Mouse (Mus musculus) myocyte (in vitro differentiated cells): ENCODE results near the gene Ndufv1. TPM values are rescaled to one million over a fixed set of nuclear protein-coding genes. Genes with fewer than 3 reads are reported as not detected.
A peak's percentile ranks its signal among the peaks of the same experiment; 100 is the strongest.

Experiments used
- H3K27me3 ChIP-seq: one replicate; pipeline ENCODE4 v1.6.1; 2011; ENCODE audit not compliant: control insufficient read depth, insufficient read depth, insufficient read length
- H3K36me3 ChIP-seq: one replicate; pipeline ENCODE4 v1.6.1; 2011; ENCODE audit not compliant: control insufficient read depth, insufficient read depth
- H3K4me2 ChIP-seq: one replicate; pipeline ENCODE4 v1.6.1; 2011; ENCODE audit warnings: low read depth, control low read depth
- H3K4me3 ChIP-seq: one replicate; pipeline ENCODE4 v1.5.1; 2011; ENCODE audit warnings: mild to moderate bottlenecking, control low read depth, moderate library complexity
- H3K79me2 ChIP-seq: one replicate; pipeline ENCODE4 v1.6.1; 2011; ENCODE audit not compliant: control insufficient read depth, insufficient read depth
- H3ac ChIP-seq: one replicate; pipeline ENCODE4 v1.6.1; 2011; ENCODE audit not compliant: control insufficient read depth, insufficient read length
- CEBPB ChIP-seq: IDR thresholded peaks from 2 replicates; pipeline ENCODE4 v1.6.1; 2011; ENCODE audit warnings: mild to moderate bottlenecking, moderate library complexity; ENCODE audit not compliant: poor library complexity, insufficient read depth, severe bottlenecking
- E2F4 ChIP-seq: IDR thresholded peaks from one replicate; pipeline ENCODE4 v1.6.1; 2011; ENCODE audit warnings: mild to moderate bottlenecking, control low read depth, moderate library complexity; ENCODE audit not compliant: insufficient read depth
- MAX ChIP-seq: IDR thresholded peaks from one replicate; pipeline ENCODE4 v1.6.1; 2011; ENCODE audit warnings: low read depth, mild to moderate bottlenecking, control low read depth
- MYOD1 ChIP-seq, 3 experiments: IDR thresholded peaks; one replicate each; pipeline ENCODE4 v1.6.1; 2011; ENCODE audit warnings: control low read depth in 2 of 3, low read depth in 2 of 3, mild to moderate bottlenecking in 2 of 3, moderate library complexity in 1 of 3; ENCODE audit not compliant: insufficient read length in 2 of 3, control insufficient read depth in 1 of 3
- MYOG ChIP-seq, 3 experiments: IDR thresholded peaks; one replicate each; pipeline ENCODE4 v1.6.1; 2011; ENCODE audit warnings: control low read depth in 2 of 3, low read depth in 2 of 3, mild to moderate bottlenecking in 2 of 3; ENCODE audit not compliant: insufficient read length in 2 of 3, control insufficient read depth in 1 of 3, insufficient read depth in 1 of 3
- POLR2A ChIP-seq: IDR thresholded peaks from one replicate; pipeline ENCODE4 v1.6.1; 2011; ENCODE audit warnings: low read depth, mild to moderate bottlenecking, control low read depth, moderate library complexity; ENCODE audit not compliant: insufficient read length
- POLR2AphosphoS2 ChIP-seq: IDR thresholded peaks from one replicate; pipeline ENCODE4 v1.6.1; 2011; ENCODE audit warnings: low read depth, control low read depth; ENCODE audit not compliant: insufficient read length
- REST ChIP-seq: IDR thresholded peaks from one replicate; pipeline ENCODE4 v1.6.1; 2011; ENCODE audit warnings: mild to moderate bottlenecking, control low read depth, moderate library complexity; ENCODE audit not compliant: insufficient read depth, insufficient read length
- SRF ChIP-seq: IDR thresholded peaks from one replicate; pipeline ENCODE4 v1.6.1; 2011; ENCODE audit warnings: low read depth; ENCODE audit not compliant: control insufficient read depth, insufficient read length
- TCF12 ChIP-seq: IDR thresholded peaks from one replicate; pipeline ENCODE4 v1.6.1; 2011; ENCODE audit warnings: mild to moderate bottlenecking, control low read depth; ENCODE audit not compliant: poor library complexity, insufficient read depth, severe bottlenecking
- TCF3 ChIP-seq: IDR thresholded peaks from one replicate; pipeline ENCODE4 v1.6.1; 2011; ENCODE audit warnings: low read depth, control low read depth; ENCODE audit not compliant: insufficient read length
- USF1 ChIP-seq: IDR thresholded peaks from one replicate; pipeline ENCODE4 v1.6.1; 2011; ENCODE audit warnings: low read depth, mild to moderate bottlenecking, control low read depth, moderate library complexity
- polyA plus RNA-seq: library from polyadenylated mRNA; unstranded; fragments of >200 nt; fragmentation: generic; extraction: Trizol; gene quantifications from one replicate; pipeline ENCODE4 v1.2.1, GENCODE M21; 2012; ENCODE audit warnings: missing spikeins

The Ndufv1 gene
- polyA plus RNA-seq, 1 experiment = 405 TPM

DNA sequence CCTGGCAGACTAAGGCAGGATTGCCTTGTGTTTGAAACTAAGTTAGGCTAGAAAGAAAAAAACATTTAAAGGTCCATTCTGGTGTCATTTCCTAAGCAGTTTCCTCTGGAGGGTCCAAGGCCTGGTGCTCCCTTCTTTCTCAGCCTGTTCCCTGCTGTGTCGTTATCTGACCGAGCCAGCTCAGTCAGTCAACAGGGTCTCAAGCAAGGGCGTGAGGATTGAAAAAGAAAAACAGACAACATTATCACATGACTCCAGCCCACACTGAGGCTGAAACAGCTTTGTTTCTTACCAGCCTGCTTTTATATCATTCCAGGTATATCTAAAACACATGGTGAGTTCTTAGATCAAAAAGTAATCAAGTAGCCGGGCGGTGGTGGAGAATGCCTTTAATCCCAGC, 3.0 kb upstream of the Ndufv1 start:
- TF ChIP-seq REST (no peak), MAX (no peak)

DNA sequence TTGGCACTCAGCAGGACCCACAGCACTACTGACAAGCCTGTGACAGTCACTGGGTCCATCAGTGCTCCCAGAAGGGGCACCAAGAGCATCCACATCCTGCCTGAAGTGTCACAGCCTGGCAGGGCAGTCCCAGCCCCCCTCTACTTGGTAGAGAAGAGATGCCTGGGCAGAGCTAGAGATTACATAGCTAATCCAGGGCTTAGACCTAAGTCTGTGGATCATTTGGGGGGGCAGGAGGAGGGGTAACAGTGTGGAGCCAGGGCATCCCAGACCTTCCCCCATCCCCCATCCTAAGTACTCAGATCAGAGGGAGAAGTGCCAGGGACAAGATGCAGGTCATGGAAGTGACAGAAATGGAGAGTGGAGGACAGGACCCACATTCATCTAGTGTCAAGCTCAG, 2.2 kb upstream of the Ndufv1 start:
- peaks cover 7% of the 10 kb centered on the region for H3K36me3 ChIP-seq
- H3K27me3 ChIP-seq = no peaks in the 10 kb centered on the region
- no peak overlapping the region for H3K4me2 ChIP-seq
- H3K4me3 ChIP-seq = no peak overlapping the region
- peaks cover 15% of the 10 kb centered on the region for H3K79me2 ChIP-seq
- H3ac ChIP-seq = no peak overlapping the region
- TF ChIP-seq TCF3 (no peak), POLR2AphosphoS2 (no peak), E2F4 (no peak), TCF12 (no peak), MAX (no peak), MYOD1 (IDR thresholded peaks at IDR 0.05; ENCODE audit: control insufficient read depth in 1 of 3, insufficient read length in 2 of 3, low read depth in 2 of 3) (no peak), USF1 (no peak), MYOG (IDR thresholded peaks at IDR 0.05; ENCODE audit: control insufficient read depth in 1 of 3, insufficient read depth in 1 of 3, insufficient read length in 2 of 3, low read depth in 2 of 3) (no peak), POLR2A (no peak), SRF (no peak), CEBPB (no peak), REST (no peak)

More for the DNA sequence above, 3.0 kb upstream of the Ndufv1 start:
- Histone ChIP-seq H3K36me3 (no peaks in the 10 kb centered on the region), H3ac (no peak overlapping the region), H3K27me3 (no peaks in the 10 kb centered on the region), H3K4me3 (no peak overlapping the region), H3K4me2 (no peak overlapping the region), H3K79me2 (peaks cover 12% of the 10 kb centered on the region)

DNA sequence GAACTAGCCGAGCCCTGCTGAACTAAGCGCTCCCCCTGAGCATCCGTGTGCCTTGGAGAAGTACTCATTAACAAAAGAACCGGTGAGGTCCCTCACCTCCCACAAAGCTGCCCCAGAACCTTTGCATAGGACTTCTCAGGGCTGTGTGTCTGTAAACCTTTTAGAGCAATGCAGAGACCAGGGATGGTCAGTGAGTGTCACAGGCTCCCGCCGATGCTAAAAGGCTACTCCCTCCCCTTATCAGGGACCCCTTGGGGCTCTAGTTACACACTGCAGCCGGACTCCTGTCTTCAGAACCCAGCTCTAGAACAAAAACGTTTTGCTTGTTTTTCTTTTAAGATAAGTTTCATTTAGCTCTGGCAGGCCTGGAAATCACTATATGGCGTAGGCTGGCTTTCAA, 460 bp upstream of the Ndufv1 start:
- H3K79me2 ChIP-seq = peaks cover 15% of the 10 kb centered on the region
- H3K4me2 ChIP-seq = peak overlapping the region; percentile 60
- H3ac ChIP-seq = no peak overlapping the region
- TF ChIP-seq USF1 (no peak), POLR2A (no peak), E2F4 (no peak), SRF (no peak), TCF12 (no peak), CEBPB (no peak), MAX (no peak), MYOD1 (IDR thresholded peaks at IDR 0.05; ENCODE audit: control insufficient read depth in 1 of 3, insufficient read length in 2 of 3, low read depth in 2 of 3) (no peak), REST (no peak)
- H3K36me3 ChIP-seq = peaks cover 18% of the 10 kb centered on the region
- peak overlapping the region; percentile 78 for H3K4me3 ChIP-seq
- no peaks in the 10 kb centered on the region for H3K27me3 ChIP-seq

DNA sequence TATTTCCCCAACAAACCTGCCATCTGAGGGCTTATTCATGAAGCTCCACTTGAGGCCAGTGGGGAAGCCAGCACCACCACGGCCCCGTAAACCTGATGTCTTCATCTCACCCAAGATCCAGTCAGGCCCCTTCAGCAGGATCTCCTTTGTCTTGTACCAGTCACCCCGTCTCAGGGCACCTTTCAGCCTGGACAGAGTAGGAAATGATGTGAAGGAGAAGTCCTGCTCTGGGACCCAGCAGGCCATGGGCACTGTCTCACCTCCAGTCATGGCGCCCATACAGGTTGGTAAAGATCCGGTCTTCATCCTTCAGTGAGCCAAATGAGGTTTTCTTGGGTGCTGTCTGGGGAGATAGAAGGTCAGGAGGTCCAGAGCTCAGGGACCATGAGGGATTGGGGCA, 1.5 kb downstream of the Ndufv1 start:
- Histone ChIP-seq H3K79me2 (peaks cover 15% of the 10 kb centered on the region), H3K4me3 (peak overlapping the region; percentile 78), H3K27me3 (no peaks in the 10 kb centered on the region), H3K4me2 (peak overlapping the region; percentile 99), H3ac (no peak overlapping the region), H3K36me3 (peaks cover 18% of the 10 kb centered on the region)
- TF ChIP-seq REST (no peak), TCF3 (no peak)

DNA sequence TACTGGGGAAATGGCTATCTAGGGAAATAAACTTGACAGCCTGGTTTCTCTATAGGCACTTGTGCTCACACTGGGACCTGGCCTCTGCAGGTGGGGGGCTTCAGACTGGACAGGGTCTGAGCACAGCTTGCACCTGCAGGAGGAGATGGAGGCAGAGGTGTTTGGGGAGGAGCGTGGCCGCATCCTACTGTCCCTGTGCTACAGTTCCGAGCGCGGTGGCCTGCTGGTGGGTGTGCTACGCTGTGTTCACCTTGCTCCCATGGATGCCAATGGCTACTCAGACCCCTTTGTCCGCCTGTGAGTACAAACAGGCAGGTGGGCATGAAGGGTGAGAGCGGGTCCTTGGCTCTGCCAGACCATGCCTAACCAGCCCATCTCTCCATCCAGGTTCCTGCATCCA, 6.6 kb downstream of the Ndufv1 start:
- peak; percentile 51 for TF ChIP-seq POLR2AphosphoS2
- TF ChIP-seq REST = no peak
- Histone ChIP-seq H3K27me3 (no peaks in the 10 kb centered on the region), H3ac (no peak overlapping the region), H3K4me2 (no peak overlapping the region), H3K79me2 (peaks cover 5% of the 10 kb centered on the region), H3K4me3 (no peak overlapping the region), H3K36me3 (peaks cover 25% of the 10 kb centered on the region)

DNA sequence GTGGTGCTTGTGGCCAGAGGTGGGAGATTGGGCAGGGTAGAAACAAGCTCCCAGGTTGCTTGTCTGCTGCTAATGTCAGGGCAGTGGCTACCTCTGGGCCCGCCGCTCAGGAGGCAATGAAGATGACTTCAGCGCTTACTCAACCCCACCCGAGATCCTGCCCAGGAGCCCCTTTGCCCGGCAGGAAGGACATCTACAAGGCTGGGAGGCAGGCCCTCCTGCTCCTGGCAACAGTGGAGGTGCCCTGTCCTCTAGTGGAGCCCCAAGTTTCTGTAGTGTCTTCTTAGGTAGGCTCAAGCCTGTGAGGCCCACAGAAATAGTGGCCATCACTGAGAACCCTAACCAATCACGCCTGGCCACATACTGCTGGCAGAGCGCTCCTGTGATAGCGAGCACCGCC, 7.5 kb downstream of the Ndufv1 start:
- no peaks in the 10 kb centered on the region for H3K79me2 ChIP-seq
- TF ChIP-seq E2F4 (no peak), POLR2AphosphoS2 (peak; percentile 44), TCF12 (no peak), MYOG (IDR thresholded peaks at IDR 0.05; ENCODE audit: control insufficient read depth in 1 of 3, insufficient read depth in 1 of 3, insufficient read length in 2 of 3, low read depth in 2 of 3) (no peak)
- no peak overlapping the region for H3ac ChIP-seq
- H3K36me3 ChIP-seq = peaks cover 21% of the 10 kb centered on the region
- H3K27me3 ChIP-seq = no peaks in the 10 kb centered on the region
- no peak overlapping the region for H3K4me3 ChIP-seq
- H3K4me2 ChIP-seq = no peak overlapping the region
